Mouse (Mus musculus): ENCODE results near the gene Dsp.

The Dsp gene

GRCm38 (mm10) chr13:38201413-38201812 lies 50.3 kb downstream of the Dsp start:
- DNase-seq: no peak

- no peak for DNase-seq
Observed at GRCm38 (mm10) chr13:38204171-38204570, 53.1 kb downstream of the Dsp start.

GRCm38 (mm10) chr13:38204702-38205482 lies 53.8 kb downstream of the Dsp start, which contains the start of gene Snrnp48:
Gene Snrnp48, plus strand, starts transcription at chr13:38204938.
- peak; percentile 86 for DNase-seq

- DNase-seq: no peak
Observed at GRCm38 (mm10) chr13:38211122-38211521, 60.0 kb downstream of the Dsp start.

- DNase-seq: no peak
Observed at GRCm38 (mm10) chr13:38218686-38219085, 67.6 kb downstream of the Dsp start.

GRCm38 (mm10) chr13:38220331-38220730 lies 69.2 kb downstream of the Dsp start:
- DNase-seq: no peak

- no peak for DNase-seq
Observed at GRCm38 (mm10) chr13:38230177-38230821, 79.2 kb downstream of the Dsp start.

GRCm38 (mm10) chr13:38232411-38232810 lies 81.3 kb downstream of the Dsp start:
- no peak for DNase-seq

GRCm38 (mm10) chr13:38232856-38233625 lies 81.9 kb downstream of the Dsp start:
- DNase-seq: no peak

- no peak for DNase-seq
Observed at GRCm38 (mm10) chr13:38234651-38235050, 83.6 kb downstream of the Dsp start.

GRCm38 (mm10) chr13:38235370-38235769 lies 84.3 kb downstream of the Dsp start:
- no peak for DNase-seq

GRCm38 (mm10) chr13:38248151-38248550 lies 97.1 kb downstream of the Dsp start:
- no peak for DNase-seq
